Mouse (Mus musculus) left cerebral cortex, postnatal 10 days (tissue): Measurements from ENCODE around the gene Myadml2. TPM values are rescaled to one million over a fixed set of nuclear protein-coding genes. Genes with fewer than 3 reads are reported as not detected.

Experiments used
- DNase-seq, 2 experiments: peaks; one replicate each; pipeline ENCODE4 v3.0.0; 2021 to 2022; ENCODE audit warnings: low spot score in 2 of 2, mixed read lengths in 1 of 2; ENCODE audit errors: extremely low spot score in 1 of 2
- intact Hi-C: fragments of 180-260 bp; cut with DNase I; formaldehyde crosslinking; loops from one replicate; pipeline ENCODE4 v1.15.1; 2025
- microRNA-seq: library from miRNA; unstranded; fragments of <30 nt; microRNA quantifications from one replicate; pipeline ENCODE4 v1.2.0, GENCODE M21; 2022
- total RNA-seq, 2 experiments: library from RNA; stranded (reverse); gene quantifications; 2 replicates each; pipeline ENCODE4 v1.2.3; 2021

The Myadml2 gene
- total RNA-seq, 2 experiments from 2014 or later: 3.1 to 3.5 TPM

DNA sequence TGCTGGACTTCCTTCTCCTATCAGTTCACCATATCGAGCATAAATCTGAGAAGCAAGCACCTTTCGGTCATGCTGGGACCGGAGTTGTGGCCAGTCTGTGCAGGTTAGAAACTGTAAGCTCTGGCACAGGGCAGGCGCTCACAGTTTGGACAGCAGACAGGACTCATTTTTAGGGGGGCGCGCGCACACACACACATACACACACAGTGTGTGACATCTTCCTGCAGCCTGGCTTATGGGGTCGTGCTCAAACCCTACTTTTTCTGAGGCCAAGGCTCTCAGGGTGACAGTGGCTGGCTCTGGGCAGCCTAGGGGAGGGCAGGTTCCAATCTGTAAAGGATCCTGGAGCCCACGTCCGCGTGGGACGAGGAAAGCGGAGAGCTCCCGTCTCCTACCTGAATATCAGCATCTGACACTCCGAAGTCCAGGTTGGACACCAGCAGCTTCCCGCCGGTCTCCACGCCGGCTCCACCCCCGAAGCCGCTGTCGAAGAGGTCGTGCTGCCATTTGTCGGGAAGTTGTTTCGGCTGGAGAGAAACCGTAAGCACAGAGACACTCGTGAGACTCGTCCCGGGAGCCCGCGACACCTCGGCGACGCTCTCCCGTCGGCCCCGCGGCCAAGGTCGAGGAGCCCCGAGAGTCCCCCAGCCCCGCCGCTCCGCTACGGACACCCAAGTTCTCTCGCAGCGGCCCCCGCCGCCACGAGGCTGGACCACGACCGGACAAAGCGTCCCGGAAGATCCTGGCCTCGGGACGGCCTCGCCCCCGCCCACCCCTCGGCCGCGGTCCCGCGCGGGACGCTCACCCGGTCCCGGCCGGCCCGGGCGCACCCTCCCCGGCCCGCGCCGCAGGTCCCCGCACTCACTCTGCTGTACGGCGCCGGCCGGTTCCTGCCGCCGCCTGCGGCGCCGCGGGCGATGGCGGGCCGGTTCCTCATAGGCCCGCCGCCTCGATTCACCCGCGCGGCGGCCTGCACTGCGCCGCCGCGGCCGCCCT lies 50.4 kb downstream of the Myadml2 start:
- intact Hi-C loops: no loop called here
- DNase-seq: peak in 1 of 2 experiments; percentile 49

Small RNA genes lying within 50 kb of the gene (microRNA-seq; reads per million reads assigned to microRNA genes)
- not detected for gene Mir6936

Other genes starting within 250 kb of the Myadml2 start
- gene Nploc4, start 210.4 kb downstream of the Myadml2 start, total RNA-seq: 10 to 100 TPM; 63.1 to 70.3 TPM
- gene Tspan10, start 205.5 kb downstream of the Myadml2 start, total RNA-seq: not detected
- gene Pde6g, start 194.7 kb downstream of the Myadml2 start, total RNA-seq: under 1 TPM; 0.24 to 0.34 TPM
- 10 to 100 TPM; 10.6 to 13.8 TPM for gene Oxld1, start 190.1 kb downstream of the Myadml2 start, total RNA-seq
- 10 to 100 TPM; 16.8 to 20.8 TPM for gene Ccdc137, start 190.0 kb downstream of the Myadml2 start, total RNA-seq
- gene Arl16, start 180.6 kb downstream of the Myadml2 start, total RNA-seq: 10 to 100 TPM; 60.9 to 61.0 TPM
- 10 to 100 TPM; 76.6 to 79.1 TPM for gene Mrpl12, start 163.5 kb downstream of the Myadml2 start, total RNA-seq
- gene Slc25a10, start 156.3 kb downstream of the Myadml2 start, total RNA-seq: 10 to 100 TPM; 23.4 to 26.6 TPM
- under 1 TPM in 1 of 2 experiments, not detected in 1; 0.26 TPM for gene Gcgr, start 117.5 kb downstream of the Myadml2 start, total RNA-seq
- 100 to 1,000 TPM; 103 to 110 TPM for gene Mcrip1, start 98.4 kb downstream of the Myadml2 start, total RNA-seq
- gene Ppp1r27, start 97.0 kb downstream of the Myadml2 start, total RNA-seq: not detected
- gene P4hb, start 74.9 kb downstream of the Myadml2 start, total RNA-seq: 100 to 1,000 TPM; 136 to 138 TPM
- 100 to 1,000 TPM; 406 to 417 TPM for gene Arhgdia, start 66.5 kb downstream of the Myadml2 start, total RNA-seq
- gene Alyref, start 49.8 kb downstream of the Myadml2 start, total RNA-seq: 10 to 100 TPM; 69.3 to 76.5 TPM
- 100 to 1,000 TPM; 102 to 110 TPM for gene Anapc11, start 49.7 kb downstream of the Myadml2 start, total RNA-seq
- gene Npb, start 39.7 kb downstream of the Myadml2 start, total RNA-seq: not detected
- 100 to 1,000 TPM; 130 TPM for gene Pcyt2, start 30.2 kb downstream of the Myadml2 start, total RNA-seq
- 10 to 100 TPM; 37.5 to 40.6 TPM for gene Sirt7, start 22.9 kb downstream of the Myadml2 start, total RNA-seq
- 10 to 100 TPM; 84.4 to 84.7 TPM for gene Mafg, start 14.6 kb downstream of the Myadml2 start, total RNA-seq
- 1 to 10 TPM; 3.0 to 3.8 TPM for gene Pycr1, start 4.4 kb downstream of the Myadml2 start, total RNA-seq
- gene Notum, start 13.0 kb upstream of the Myadml2 start, total RNA-seq: 1 to 10 TPM; 4.2 to 5.7 TPM
- gene Aspscr1, start 24.8 kb upstream of the Myadml2 start, total RNA-seq: 10 to 100 TPM; 59.1 to 66.6 TPM
- gene Cenpx, start 65.6 kb upstream of the Myadml2 start, total RNA-seq: 10 to 100 TPM; 24.5 to 26.0 TPM
- 10 to 100 TPM; 58.3 to 66.0 TPM for gene Lrrc45, start 65.8 kb upstream of the Myadml2 start, total RNA-seq
- gene Rac3, start 73.3 kb upstream of the Myadml2 start, total RNA-seq: 100 to 1,000 TPM; 265 to 293 TPM
- gene Dcxr, start 79.1 kb upstream of the Myadml2 start, total RNA-seq: 1 to 10 TPM; 5.9 to 6.4 TPM
- gene Cbr2, start 84.0 kb upstream of the Myadml2 start, total RNA-seq: 1 to 10 TPM; 3.3 to 3.7 TPM
- 10 to 100 TPM; 25.0 to 46.6 TPM for gene Hmga1b, start 114.6 kb upstream of the Myadml2 start, total RNA-seq
- gene Rfng, start 136.0 kb upstream of the Myadml2 start, total RNA-seq: 10 to 100 TPM; 88.1 to 88.4 TPM
- gene Gps1, start 136.1 kb upstream of the Myadml2 start, total RNA-seq: 100 to 1,000 TPM; 147 to 148 TPM
- gene Dus1l, start 148.2 kb upstream of the Myadml2 start, total RNA-seq: 10 to 100 TPM; 37.4 to 40.7 TPM
- 100 to 1,000 TPM; 258 to 269 TPM for gene Fasn, start 176.4 kb upstream of the Myadml2 start, total RNA-seq